Mouse (Mus musculus) lung, embryonic 16.5 days (tissue): Measurements from ENCODE around the gene Edn1. TPM values are rescaled to one million over a fixed set of nuclear protein-coding genes. Genes with fewer than 3 reads are reported as not detected.
A peak's percentile ranks its signal among the peaks of the same experiment; 100 is the strongest.

Experiments used
- ATAC-seq: fragments of 200-750 bp; cut with Nextera tagmentation; 2 replicates; pipeline ENCODE4 v1.8.0; 2017; ENCODE audit warnings: low read depth, mild to moderate bottlenecking, moderate library complexity
- H3K27ac ChIP-seq: fragments of 300-500 bp; sonication (generic); 2 replicates; pipeline ENCODE4 v1.5.1; 2014; ENCODE audit warnings: mild to moderate bottlenecking, control low read depth, low read length
- H3K27me3 ChIP-seq: fragments of 300-500 bp; sonication (generic); 2 replicates; pipeline ENCODE4 v1.6.1; 2014; ENCODE audit warnings: low read depth, low read length, mixed read lengths; ENCODE audit not compliant: control insufficient read depth, insufficient read depth
- H3K36me3 ChIP-seq: fragments of 300-500 bp; sonication (generic); 2 replicates; pipeline ENCODE4 v1.6.1; 2014; ENCODE audit warnings: low read length; ENCODE audit not compliant: control insufficient read depth, insufficient read depth
- H3K4me1 ChIP-seq: fragments of 300-500 bp; sonication (generic); replicated peaks from 2 replicates; pipeline ENCODE4 v1.6.1; 2014; ENCODE audit warnings: low read length, mixed read lengths; ENCODE audit not compliant: control insufficient read depth, insufficient read depth
- H3K4me2 ChIP-seq: fragments of 300-500 bp; sonication (generic); 2 replicates; pipeline ENCODE4 v1.6.1; 2014; ENCODE audit warnings: low read depth, low read length, control low read depth
- H3K4me3 ChIP-seq: fragments of 300-500 bp; sonication (generic); 2 replicates; pipeline ENCODE4 v1.5.1; 2014; ENCODE audit warnings: mild to moderate bottlenecking, low read length, control low read depth
- H3K9ac ChIP-seq: fragments of 300-500 bp; sonication (generic); 2 replicates; pipeline ENCODE4 v1.6.1; 2014; ENCODE audit warnings: low read length, control low read depth
- H3K9me3 ChIP-seq: fragments of 300-500 bp; sonication (generic); 2 replicates; pipeline ENCODE4 v1.6.1; 2016; ENCODE audit warnings: low read length; ENCODE audit not compliant: control insufficient read depth
- WGBS: fragments of 180-500 bp; shearing (Covaris S2); extraction: QIAGEN DNeasy Blood & Tissue Kit; methylation state at CpG from one replicate; pipeline ENCODE4 v1.1.7; 2014; 5-methylcytosine and 5-hydroxymethylcytosine counted together
- polyA plus RNA-seq: library from polyadenylated mRNA; unstranded; fragments of >200 nt; fragmentation: Nextera tagmentation; extraction: Ambion mirVana; gene quantifications from 2 replicates; pipeline ENCODE4 v1.2.1, GENCODE M21; 2015

Gene Edn1
- polyA plus RNA-seq, 1 experiment from 2014 or later: 9.2 TPM

DNA sequence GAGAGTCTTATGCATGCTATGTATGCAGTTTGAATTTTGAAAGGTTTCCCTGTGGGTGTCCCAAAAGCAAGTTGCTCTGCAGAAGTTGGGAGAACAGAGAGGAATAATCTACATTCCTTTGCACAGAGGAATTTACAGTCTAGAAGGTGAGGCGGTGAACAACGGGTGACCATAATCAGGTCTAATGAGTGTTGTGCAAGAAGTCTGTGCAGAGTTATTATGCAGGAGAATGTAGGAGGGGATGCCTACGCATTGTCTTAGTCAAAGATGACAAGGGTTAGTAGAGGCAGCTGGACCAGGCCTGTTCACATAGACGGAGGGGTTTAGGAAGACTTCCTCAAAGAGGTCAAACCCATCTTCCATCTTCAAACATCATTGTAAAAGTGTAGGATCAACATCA lies 14.5 kb upstream of the Edn1 start:
- Histone ChIP-seq H3K4me3 (no peak overlapping the region), H3K4me1 (no peaks in the 10 kb centered on the region), H3K4me2 (no peak overlapping the region), H3K27me3 (no peaks in the 10 kb centered on the region), H3K36me3 (no peaks in the 10 kb centered on the region), H3K27ac (no peak overlapping the region), H3K9ac (no peak overlapping the region), H3K9me3 (no peaks in the 10 kb centered on the region)
- no peak for ATAC-seq
- 84% methylated on average over 4 of the region's 4 CpGs for WGBS

DNA sequence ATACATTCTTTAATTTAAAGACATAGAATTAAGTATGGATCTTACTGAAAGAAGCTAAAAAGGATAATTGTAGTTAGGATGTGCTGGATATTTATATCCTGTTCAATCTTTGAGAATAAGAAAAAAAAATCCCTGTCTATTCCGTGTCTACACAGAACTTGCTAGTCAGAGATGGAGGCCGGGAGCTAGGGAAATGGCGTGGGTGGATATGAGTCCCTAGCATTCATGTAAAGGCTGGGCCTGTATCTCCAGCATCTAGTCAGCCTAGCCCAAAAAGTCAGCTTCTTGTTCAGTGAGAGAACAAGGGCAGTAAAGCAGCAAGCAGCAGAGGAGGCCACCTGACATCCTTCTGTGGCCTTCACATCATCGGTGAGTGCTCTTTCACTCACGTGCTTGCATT lies 8.7 kb upstream of the Edn1 start:
- no peak overlapping the region for H3K4me3 ChIP-seq
- 69% methylated on average over 5 of the region's 5 CpGs for WGBS
- no peaks in the 10 kb centered on the region for H3K9me3 ChIP-seq
- H3K27ac ChIP-seq: no peak overlapping the region
- H3K4me2 ChIP-seq: no peak overlapping the region
- no peaks in the 10 kb centered on the region for H3K36me3 ChIP-seq
- no peak overlapping the region for H3K9ac ChIP-seq
- ATAC-seq: no peak
- H3K27me3 ChIP-seq: no peaks in the 10 kb centered on the region
- no peaks in the 10 kb centered on the region for H3K4me1 ChIP-seq

DNA sequence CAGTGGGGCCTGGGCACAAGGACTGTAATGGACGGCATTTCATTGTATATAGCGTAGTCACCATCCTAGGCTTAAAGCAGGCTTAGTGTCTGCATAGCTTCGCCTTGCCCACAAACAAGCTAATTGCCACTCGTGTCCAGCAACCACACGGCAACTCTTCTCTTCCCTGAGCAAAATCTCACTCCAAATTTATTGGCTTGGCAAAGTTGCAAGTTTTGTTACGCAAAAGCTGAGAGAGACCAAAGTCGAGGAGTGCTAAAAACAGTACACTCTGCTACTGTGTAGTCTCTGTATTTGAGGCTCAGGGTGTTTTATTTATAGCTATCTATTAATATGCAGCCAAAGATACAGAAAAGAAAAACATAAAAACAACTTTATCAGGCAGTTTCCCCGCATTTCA lies 3.0 kb upstream of the Edn1 start:
- Histone ChIP-seq H3K4me2 (no peak overlapping the region), H3K27me3 (no peaks in the 10 kb centered on the region), H3K27ac (peak overlapping the region; percentile 68), H3K9me3 (no peaks in the 10 kb centered on the region), H3K36me3 (no peaks in the 10 kb centered on the region), H3K9ac (no peak overlapping the region), H3K4me3 (no peak overlapping the region), H3K4me1 (peaks cover 14% of the 10 kb centered on the region)
- 42% methylated on average over 8 of the region's 8 CpGs for WGBS
- ATAC-seq: no peak

DNA sequence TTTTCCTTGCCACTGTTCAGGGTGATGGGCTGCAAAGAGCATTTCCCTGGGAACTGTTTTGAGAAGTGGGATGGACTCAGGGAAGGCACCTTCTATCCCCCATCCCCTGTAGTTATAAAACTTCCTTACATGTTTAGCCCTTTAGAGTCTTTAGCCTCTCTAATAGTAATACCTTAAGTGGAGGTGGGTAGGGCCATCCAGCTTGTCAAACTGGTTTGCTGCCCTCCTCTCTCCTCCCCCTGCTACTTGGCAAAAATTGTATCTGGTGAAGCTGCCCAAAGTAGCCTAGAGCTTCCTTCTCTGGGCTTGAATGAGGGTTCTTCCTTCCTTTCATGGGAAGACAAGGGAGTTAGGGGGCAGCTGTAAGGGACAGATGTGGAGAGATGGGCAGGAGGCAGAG lies 2.5 kb upstream of the Edn1 start:
- Histone ChIP-seq H3K27me3 (no peaks in the 10 kb centered on the region), H3K4me2 (no peak overlapping the region), H3K4me1 (peaks cover 17% of the 10 kb centered on the region), H3K9ac (0 out of 2 replicates have a peak overlapping the region, but pooled peaks have one; percentile 35), H3K36me3 (no peaks in the 10 kb centered on the region), H3K27ac (peak overlapping the region; percentile 75), H3K9me3 (no peaks in the 10 kb centered on the region), H3K4me3 (no peak overlapping the region)
- ATAC-seq: peak; percentile 51

DNA sequence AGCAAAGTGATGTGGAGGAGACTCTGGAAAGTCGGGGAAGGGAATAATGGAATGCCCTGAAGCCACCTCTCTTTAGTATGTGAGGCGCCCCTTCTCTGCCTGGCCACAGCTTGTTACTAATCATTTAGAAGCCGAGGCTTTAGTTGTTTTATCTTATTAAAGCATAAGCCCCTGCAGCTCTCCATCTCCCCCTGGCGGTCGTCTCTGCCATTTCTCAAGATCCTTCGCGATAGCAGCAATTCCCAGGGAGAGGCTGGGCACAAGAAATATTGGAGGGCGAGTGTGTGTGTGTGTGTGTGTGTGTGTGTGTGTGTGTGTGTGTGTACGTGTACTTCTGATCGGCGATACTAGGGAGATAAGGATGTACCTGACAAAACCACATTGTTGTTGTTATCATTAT lies 709 bp upstream of the Edn1 start:
- ATAC-seq: peak; percentile 16; the same call in 1 of the 2 replicates
- Histone ChIP-seq H3K27me3 (no peaks in the 10 kb centered on the region), H3K27ac (peak overlapping the region; percentile 38; the same call in 1 of the 2 replicates), H3K4me1 (peaks cover 17% of the 10 kb centered on the region), H3K36me3 (no peaks in the 10 kb centered on the region), H3K9me3 (no peaks in the 10 kb centered on the region), H3K9ac (peak overlapping the region; percentile 63; the same call in 1 of the 2 replicates), H3K4me3 (peak overlapping the region; percentile 59), H3K4me2 (peak overlapping the region; percentile 85)
- 1% methylated on average over 11 of the region's 11 CpGs for WGBS

DNA sequence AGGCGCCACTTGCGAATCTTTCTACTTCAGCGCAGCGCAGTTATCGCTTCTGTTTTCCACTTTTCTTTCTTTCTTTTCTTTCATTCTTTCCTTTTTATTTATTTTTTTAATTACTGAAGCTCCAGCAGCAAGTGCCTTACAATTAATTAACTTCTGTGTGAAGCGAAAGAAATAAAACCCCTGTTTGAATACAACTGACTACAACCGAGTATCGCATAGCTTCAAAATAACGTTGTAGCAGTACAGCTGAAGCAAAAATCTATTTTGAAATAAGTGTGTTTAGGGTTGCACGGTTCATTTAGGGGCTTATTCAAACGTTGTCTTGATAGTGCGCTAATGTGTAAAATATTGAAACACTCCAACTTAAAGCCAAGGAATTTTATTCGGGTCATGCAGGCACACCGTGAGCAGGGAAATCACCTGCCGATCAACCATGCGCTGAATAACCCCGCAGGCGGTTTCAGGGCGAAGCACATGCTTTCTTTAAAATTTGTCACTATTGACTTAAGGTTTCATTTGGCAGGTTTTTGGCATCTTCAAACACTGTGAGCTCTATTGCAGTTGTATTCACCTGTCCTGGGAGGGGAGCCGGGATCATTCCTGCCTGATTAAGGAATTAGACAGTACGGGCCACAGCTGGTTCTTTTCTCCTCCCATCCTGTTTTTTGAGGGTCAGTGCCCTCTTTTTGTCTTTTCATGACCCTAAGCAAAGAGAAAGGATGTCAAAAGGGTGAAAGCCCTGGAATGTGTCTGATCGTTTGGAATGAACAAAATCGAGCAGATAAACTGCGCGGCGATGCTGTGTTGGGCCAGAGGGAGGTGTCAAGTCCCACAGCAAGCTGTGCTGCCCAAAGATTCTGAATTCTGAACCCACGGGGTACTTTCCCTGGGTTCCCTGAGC lies 935 bp downstream of the Edn1 start:
- Histone ChIP-seq H3K36me3 (no peaks in the 10 kb centered on the region), H3K9me3 (no peaks in the 10 kb centered on the region), H3K4me3 (peak overlapping the region; percentile 59), H3K27ac (no peak overlapping the region), H3K4me1 (peaks cover 17% of the 10 kb centered on the region), H3K4me2 (peak overlapping the region; percentile 85), H3K9ac (peak overlapping the region; percentile 63), H3K27me3 (no peaks in the 10 kb centered on the region)
- no peak for ATAC-seq
- WGBS: 10% methylated on average over 27 of the region's 27 CpGs

DNA sequence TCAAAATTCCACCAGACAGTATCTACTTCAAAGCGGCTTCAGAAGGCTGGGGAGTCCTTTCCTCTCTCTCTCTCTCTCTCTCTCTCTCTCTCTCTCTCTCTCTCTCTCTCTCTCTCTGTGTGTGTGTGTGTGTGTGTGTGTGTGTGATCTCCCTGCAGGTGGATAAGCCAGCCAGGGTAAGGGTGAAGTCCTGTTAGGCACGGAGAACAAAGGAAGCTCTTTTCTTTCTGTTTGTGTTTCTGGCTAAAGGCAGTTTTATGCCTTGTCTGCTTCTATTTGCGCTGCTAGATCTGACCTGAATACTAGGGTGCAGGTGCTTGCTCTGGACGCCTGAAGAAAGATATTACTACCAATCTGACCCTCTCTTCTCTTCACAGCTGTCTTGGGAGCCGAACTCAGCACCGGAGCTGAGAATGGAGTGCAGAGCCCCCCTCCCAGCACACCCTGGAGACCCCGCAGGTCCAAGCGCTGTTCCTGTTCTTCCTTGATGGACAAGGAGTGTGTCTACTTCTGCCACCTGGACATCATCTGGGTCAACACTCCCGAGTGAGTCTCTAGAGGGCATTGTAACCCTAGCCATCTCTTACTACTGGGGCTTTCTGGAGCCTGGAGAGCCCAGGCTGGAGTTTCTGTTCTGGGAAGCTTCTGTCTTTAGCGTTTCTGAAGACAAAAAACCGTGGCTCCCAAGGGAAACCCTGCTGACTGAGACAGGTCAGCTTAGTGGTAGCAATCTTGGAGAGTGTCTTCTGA lies 2.1 kb downstream of the Edn1 start:
- peak overlapping the region; percentile 85 for H3K4me2 ChIP-seq
- peaks cover 13% of the 10 kb centered on the region for H3K4me1 ChIP-seq
- H3K36me3 ChIP-seq: no peaks in the 10 kb centered on the region
- H3K9me3 ChIP-seq: no peaks in the 10 kb centered on the region
- ATAC-seq: no peak
- H3K27ac ChIP-seq: no peak overlapping the region
- H3K4me3 ChIP-seq: peak overlapping the region; percentile 59
- 22% methylated on average over 11 of the region's 11 CpGs for WGBS
- H3K9ac ChIP-seq: peak overlapping the region; percentile 8
- H3K27me3 ChIP-seq: no peaks in the 10 kb centered on the region

DNA sequence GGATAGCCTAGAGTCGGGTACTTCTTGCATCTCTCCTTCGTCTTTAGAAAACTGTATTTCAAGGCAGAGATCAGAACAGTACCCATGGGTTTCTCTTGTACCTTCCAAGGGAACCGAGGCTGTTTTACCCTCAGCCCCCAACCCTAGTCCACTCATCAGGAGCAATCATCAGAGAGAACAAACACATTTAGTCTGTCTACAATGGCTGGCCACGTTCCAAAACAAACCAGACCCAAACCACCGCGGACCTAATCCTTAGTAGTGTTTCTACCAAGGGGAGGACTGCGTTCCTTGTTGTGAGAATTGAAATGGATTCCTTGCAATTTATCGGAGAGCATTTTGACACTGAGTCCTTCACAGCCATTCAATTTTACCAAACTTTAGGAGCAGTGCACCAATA lies 2.9 kb downstream of the Edn1 start:
- 38% methylated on average over 8 of the region's 8 CpGs for WGBS
- Histone ChIP-seq H3K9me3 (no peaks in the 10 kb centered on the region), H3K36me3 (no peaks in the 10 kb centered on the region), H3K27ac (no peak overlapping the region), H3K9ac (no peak overlapping the region), H3K4me1 (peaks cover 8% of the 10 kb centered on the region; the same call in 1 of the 2 replicates), H3K27me3 (no peaks in the 10 kb centered on the region), H3K4me2 (peak overlapping the region; percentile 85), H3K4me3 (peak overlapping the region; percentile 59; the same call in 1 of the 2 replicates)
- no peak for ATAC-seq
